Mouse (Mus musculus) ES-Bruce4 (cell line): ENCODE measurements around the gene Polr3g. TPM values are rescaled to one million over a fixed set of nuclear protein-coding genes. Genes with fewer than 3 reads are reported as not detected.
"Not testable (repeated sequence)": the region's sequence is repeated elsewhere in the genome, so short reads cannot be mapped to it uniquely, and the experiment has no call there.

Experiments used
- H3K27ac ChIP-seq: 2 replicates; pipeline ENCODE4 v1.5.1; 2012; ENCODE audit warnings: low read length, inconsistent platforms; ENCODE audit not compliant: insufficient read depth
- H3K27me3 ChIP-seq: 2 replicates; pipeline ENCODE4 v1.6.1; 2012; ENCODE audit warnings: mild to moderate bottlenecking, low read length, inconsistent platforms; ENCODE audit not compliant: control insufficient read depth, poor library complexity, insufficient read depth, severe bottlenecking
- H3K36me3 ChIP-seq: 2 replicates; pipeline ENCODE4 v1.6.1; 2012; ENCODE audit warnings: inconsistent platforms, mild to moderate bottlenecking, low read length, moderate library complexity; ENCODE audit not compliant: control insufficient read depth, poor library complexity, insufficient read depth, severe bottlenecking
- H3K4me1 ChIP-seq: one replicate; pipeline ENCODE4 v1.8.1; 2011; ENCODE audit warnings: low read length; ENCODE audit not compliant: control insufficient read depth, insufficient read depth
- H3K4me3 ChIP-seq: 2 replicates; pipeline ENCODE4 v1.5.1; 2011; ENCODE audit warnings: low read depth, mild to moderate bottlenecking, low read length
- H3K9ac ChIP-seq: 2 replicates; pipeline ENCODE4 v1.6.1; 2012; ENCODE audit warnings: low read depth, mild to moderate bottlenecking, inconsistent platforms; ENCODE audit not compliant: poor library complexity, severe bottlenecking
- H3K9me3 ChIP-seq: replicated peaks from 2 replicates; pipeline ENCODE4 v1.6.1; 2012; ENCODE audit warnings: mild to moderate bottlenecking, low read length, inconsistent platforms; ENCODE audit not compliant: control insufficient read depth, poor library complexity, insufficient read depth, severe bottlenecking
- CTCF ChIP-seq: IDR thresholded peaks from one replicate; pipeline ENCODE4 v1.8.1; 2011; ENCODE audit warnings: low read depth, low read length
- EP300 ChIP-seq: IDR thresholded peaks from 2 replicates; pipeline ENCODE4 v1.6.1; 2011; ENCODE audit warnings: low read depth, low read length; ENCODE audit not compliant: insufficient read depth
- POLR2A ChIP-seq: IDR thresholded peaks from one replicate; pipeline ENCODE4 v1.8.1; 2011; ENCODE audit warnings: low read length; ENCODE audit not compliant: insufficient read depth
- polyA plus RNA-seq: library from polyadenylated mRNA; stranded (reverse); fragments of >200 nt; gene quantifications from 2 replicates; pipeline ENCODE4 v1.2.4, GENCODE M21; 2011; ENCODE audit warnings: low read depth; ENCODE audit not compliant: missing spikeins, insufficient read depth, insufficient read length

The Polr3g gene
- polyA plus RNA-seq, 1 experiment, result 60.2 TPM

DNA sequence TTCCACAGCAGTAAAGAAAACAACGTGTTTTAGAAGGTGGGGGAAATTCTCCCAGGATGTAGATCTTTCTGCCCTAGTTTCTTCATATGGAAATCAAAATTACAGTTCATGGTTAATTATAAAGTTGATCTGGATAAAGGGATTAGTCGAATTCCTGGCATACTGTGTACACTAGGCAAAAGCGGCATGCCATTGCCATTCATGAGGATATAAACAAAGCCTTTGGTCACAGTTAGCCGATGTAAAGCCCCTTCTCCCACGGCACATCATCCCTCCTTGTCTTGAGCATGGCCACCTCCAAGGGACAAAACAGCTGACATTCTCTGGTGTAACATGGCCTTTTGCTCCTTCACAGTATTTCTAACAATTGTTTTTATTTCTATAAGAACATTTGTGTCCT, 80.2 kb downstream of the Polr3g start:
- TF ChIP-seq POLR2A (no peak), CTCF (no peak), EP300 (no peak)
- Histone ChIP-seq H3K4me3 (no peak overlapping the region), H3K9me3 (no peaks in the 10 kb centered on the region), H3K36me3 (no peaks in the 10 kb centered on the region), H3K4me1 (peaks cover 2% of the 10 kb centered on the region), H3K9ac (no peak overlapping the region), H3K27me3 (no peaks in the 10 kb centered on the region), H3K27ac (no peak overlapping the region)

DNA sequence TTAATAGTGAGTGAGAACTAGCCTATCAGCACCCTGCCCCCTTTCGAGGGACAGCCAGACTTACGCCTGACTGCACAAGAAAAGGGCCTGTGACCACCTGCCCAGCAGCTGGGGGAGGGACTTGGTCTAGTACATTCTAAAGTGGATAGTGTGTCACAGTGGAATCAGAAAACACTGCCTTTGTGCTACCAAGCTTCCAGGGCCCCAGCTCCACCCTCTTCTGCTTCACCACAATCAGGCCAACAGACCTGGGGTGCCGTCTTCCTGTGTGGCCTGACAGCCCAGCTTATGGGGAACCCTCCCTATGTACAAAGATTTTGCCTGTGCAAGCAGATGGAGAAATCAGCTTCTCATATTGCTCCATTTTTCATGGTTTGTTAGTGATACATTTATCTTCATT, 81.4 kb downstream of the Polr3g start:
- H3K4me1 ChIP-seq, result peaks cover 2% of the 10 kb centered on the region
- H3K27ac ChIP-seq, result no peak overlapping the region
- no peak overlapping the region for H3K9ac ChIP-seq
- H3K27me3 ChIP-seq, result no peaks in the 10 kb centered on the region
- TF ChIP-seq CTCF (no peak), EP300 (no peak), POLR2A (no peak)
- no peaks in the 10 kb centered on the region for H3K9me3 ChIP-seq
- H3K36me3 ChIP-seq, result no peaks in the 10 kb centered on the region
- no peak overlapping the region for H3K4me3 ChIP-seq

DNA sequence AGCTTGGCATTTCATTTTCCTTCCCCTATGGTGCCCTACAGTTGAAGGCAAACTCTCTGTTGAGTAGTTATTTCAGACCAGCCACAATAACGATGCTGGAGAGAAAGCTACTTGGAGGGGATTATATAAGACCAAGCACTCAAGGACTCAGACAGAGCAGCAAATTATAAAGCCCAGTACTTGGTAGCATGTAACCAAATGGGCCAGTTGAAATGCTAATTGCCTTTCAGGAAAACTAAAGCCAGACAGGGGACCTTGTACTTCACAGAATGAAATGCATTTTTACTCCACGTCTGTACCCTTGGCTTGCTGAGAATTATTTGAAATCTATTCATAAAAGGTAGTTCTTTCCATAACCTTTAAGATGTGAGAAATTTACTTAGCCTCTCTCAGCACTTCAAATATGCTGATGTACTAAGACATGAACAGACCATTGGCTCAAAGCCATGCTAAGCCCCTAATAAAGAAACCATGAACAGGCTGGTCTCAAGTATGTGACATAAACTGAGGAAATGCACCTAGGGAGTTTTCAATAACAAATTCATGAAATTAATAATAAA, 82.1 kb downstream of the Polr3g start:
- H3K4me1 ChIP-seq, result peaks cover 2% of the 10 kb centered on the region
- no peaks in the 10 kb centered on the region for H3K36me3 ChIP-seq
- H3K4me3 ChIP-seq, result no peak overlapping the region
- H3K27ac ChIP-seq, result no peak overlapping the region
- TF ChIP-seq POLR2A (no peak), EP300 (no peak), CTCF (no peak)
- no peak overlapping the region for H3K9ac ChIP-seq
- H3K27me3 ChIP-seq, result no peaks in the 10 kb centered on the region
- H3K9me3 ChIP-seq, result no peaks in the 10 kb centered on the region

DNA sequence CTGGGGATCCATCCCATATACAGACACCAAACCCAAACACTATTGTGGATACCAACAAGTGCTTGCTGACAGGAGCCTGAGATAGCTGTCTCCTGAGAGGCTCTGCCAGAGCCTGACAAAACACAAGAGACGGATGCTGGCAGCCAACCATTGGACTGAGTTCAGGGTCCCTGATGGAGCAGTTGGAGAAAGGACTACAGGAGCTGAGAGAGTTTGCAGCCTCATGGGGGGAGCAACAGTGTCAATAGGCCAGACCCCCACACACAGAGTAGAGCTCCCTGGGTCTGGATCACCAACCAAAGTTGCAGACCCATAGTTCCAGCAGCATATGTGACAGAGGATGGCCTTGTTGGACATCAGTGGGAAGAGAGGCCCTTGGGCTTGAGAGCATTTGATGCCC, 83.0 kb downstream of the Polr3g start:
- not testable (repeated sequence) for H3K9me3 ChIP-seq, H3K27ac ChIP-seq, H3K4me1 ChIP-seq, H3K36me3 ChIP-seq, H3K27me3 ChIP-seq, H3K4me3 ChIP-seq, H3K9ac ChIP-seq

Other genes starting within 250 kb of the Polr3g start
- gene Adgrv1, start 77.9 kb downstream of the Polr3g start, polyA plus RNA-seq, result 11.3 and 14.2 TPM in 2 replicates
- gene Lysmd3, start 53.4 kb downstream of the Polr3g start, polyA plus RNA-seq, result 21.0 and 28.7 TPM in 2 replicates
- gene Mblac2, start 328 bp upstream of the Polr3g start, polyA plus RNA-seq, result 2.3 and 2.6 TPM in 2 replicates
- 180 and 198 TPM in 2 replicates for gene Cetn3, start 72.1 kb upstream of the Polr3g start, polyA plus RNA-seq